Mouse (Mus musculus): ENCODE measurements at regions not wholly inside any gene's neighbourhood (a gene's known extent, or its start where the extent isn't known, plus 50 kb on each side); places are given as distances from the start of the nearest gene placed in this dataset.

- H3K79me2 ChIP-seq (ENCODE audit: control insufficient read depth, insufficient read depth, low read length, poor library complexity) = no peaks in the 10 kb centered on the region
- H3K4me3 ChIP-seq (ENCODE audit: control insufficient read depth in 1 of 2, insufficient read depth in 1 of 2, low read depth in 2 of 2, low read length in 2 of 2) = no peak overlapping the region
- H3K27ac ChIP-seq (ENCODE audit: control insufficient read depth, low read depth, low read length) = no peak overlapping the region
- H3K4me1 ChIP-seq (ENCODE audit: control insufficient read depth in 1 of 2, insufficient read depth in 2 of 2, low read length in 2 of 2) = no peaks in the 10 kb centered on the region
- H3K9ac ChIP-seq (ENCODE audit: control insufficient read depth, low read depth, low read length, poor library complexity, severe bottlenecking) = no peak overlapping the region
- H3K27me3 ChIP-seq (ENCODE audit: control insufficient read depth in 1 of 2, insufficient read depth in 2 of 2, low read length in 2 of 2) = no peaks in the 10 kb centered on the region
- no peaks in the 10 kb centered on the region for H3K9me3 ChIP-seq (replicated peaks; ENCODE audit: insufficient read depth, low read length)
- TF ChIP-seq GABPA (IDR thresholded peaks at IDR 0.05; ENCODE audit: low read depth, low read length) = no peak
- TF ChIP-seq RAD21 (IDR thresholded peaks at IDR 0.05; ENCODE audit: low read depth, low read length) = no peak
- TF ChIP-seq CTCF (IDR thresholded peaks at IDR 0.05 in 2 of 3, conservative IDR thresholded peaks at IDR 0.05 in 1 of 3; ENCODE audit: control insufficient read depth in 1 of 3, insufficient read depth in 1 of 3, low read depth in 2 of 3, low read length in 3 of 3, poor library complexity in 1 of 3, severe bottlenecking in 1 of 3) = no peak
- TF ChIP-seq CHD2 (IDR thresholded peaks at IDR 0.05; ENCODE audit: low read length) = no peak
- no peak for TF ChIP-seq TBP (IDR thresholded peaks at IDR 0.05; ENCODE audit: low read depth, low read length)
- no peak for TF ChIP-seq RCOR1 (IDR thresholded peaks at IDR 0.05; ENCODE audit: low read depth, low read length)
- TF ChIP-seq GATA1 (IDR thresholded peaks at IDR 0.05; ENCODE audit: low read depth, low read length) = no peak
- TF ChIP-seq USF2 (IDR thresholded peaks at IDR 0.05; ENCODE audit: borderline replicate concordance in 1 of 2, insufficient read depth in 1 of 2, low read depth in 1 of 2, low read length in 2 of 2) = no peak
- no peak for DNase-seq (ENCODE audit: low read depth, low spot score)
- H3K36me3 ChIP-seq (ENCODE audit: control insufficient read depth in 1 of 2, insufficient read depth in 2 of 2, low read length in 2 of 2) = no peaks in the 10 kb centered on the region
These were observed 223.6 kb downstream of the Tex36 start for GRCm38 (mm10) chr7:133378338-133378737.

GRCm38 (mm10) chr7:133376833-133377484 lies 225.0 kb downstream of the Tex36 start:
- no peaks in the 10 kb centered on the region for H3K36me3 ChIP-seq (ENCODE audit: control insufficient read depth in 1 of 2, insufficient read depth in 2 of 2, low read length in 2 of 2)
- TF ChIP-seq MXI1 (IDR thresholded peaks at IDR 0.05; ENCODE audit: low read depth, low read length) = no peak
- TF ChIP-seq UBTF (IDR thresholded peaks at IDR 0.05; ENCODE audit: borderline replicate concordance, insufficient read depth, low read depth, low read length) = no peak
- no peak for TF ChIP-seq EP300 (IDR thresholded peaks at IDR 0.05; ENCODE audit: low read depth in 1 of 2, low read length in 2 of 2)
- TF ChIP-seq ETS1 (IDR thresholded peaks at IDR 0.05; ENCODE audit: low read depth, low read length) = no peak
- TF ChIP-seq TBP (IDR thresholded peaks at IDR 0.05; ENCODE audit: low read depth, low read length) = no peak
- TF ChIP-seq POLR2A (IDR thresholded peaks at IDR 0.05; ENCODE audit: control insufficient read depth in 1 of 2, insufficient read depth in 1 of 2, low read depth in 1 of 2, low read length in 2 of 2, poor library complexity in 1 of 2) = no peak
- TF ChIP-seq RAD21 (IDR thresholded peaks at IDR 0.05; ENCODE audit: low read depth, low read length) = no peak
- no peak for TF ChIP-seq MYB (IDR thresholded peaks at IDR 0.05; ENCODE audit: low read depth, low read length)
- TF ChIP-seq NELFE (IDR thresholded peaks at IDR 0.05; ENCODE audit: low read depth, low read length) = no peak
- no peak overlapping the region for H3K9ac ChIP-seq (ENCODE audit: control insufficient read depth, low read depth, low read length, poor library complexity, severe bottlenecking)
- no peaks in the 10 kb centered on the region for H3K27me3 ChIP-seq (ENCODE audit: control insufficient read depth in 1 of 2, insufficient read depth in 2 of 2, low read length in 2 of 2)
- no peaks in the 10 kb centered on the region for H3K9me3 ChIP-seq (replicated peaks; ENCODE audit: insufficient read depth, low read length)
- H3K79me2 ChIP-seq (ENCODE audit: control insufficient read depth, insufficient read depth, low read length, poor library complexity) = no peaks in the 10 kb centered on the region
- H3K4me1 ChIP-seq (ENCODE audit: control insufficient read depth in 1 of 2, insufficient read depth in 2 of 2, low read length in 2 of 2) = no peaks in the 10 kb centered on the region
- H3K27ac ChIP-seq (ENCODE audit: control insufficient read depth, low read depth, low read length) = no peak overlapping the region
- no peak overlapping the region for H3K4me3 ChIP-seq (ENCODE audit: control insufficient read depth in 1 of 2, insufficient read depth in 1 of 2, low read depth in 2 of 2, low read length in 2 of 2)
- no peak for DNase-seq (ENCODE audit: low read depth, low spot score)
